Mouse (Mus musculus): Measurements from ENCODE around the gene Tcf7l2. TPM values are rescaled to one million over a fixed set of nuclear protein-coding genes. Genes with fewer than 3 reads are reported as not detected.

Tcf7l2 gene
- polyA plus RNA-seq, 1 experiment from 2014 or later: 39.5 TPM

- H3K9me3 ChIP-seq: no peaks in the 10 kb centered on the region
- no peak overlapping the region for H3K9ac ChIP-seq
- no peaks in the 10 kb centered on the region for H3K36me3 ChIP-seq
- no peak for ATAC-seq (ENCODE audit: low FRiP score, low read depth)
- no peak overlapping the region for H3K4me3 ChIP-seq
- H3K27me3 ChIP-seq (replicated peaks): peaks cover 5% of the 10 kb centered on the region; the same call in 1 of the 2 replicates
- H3K4me1 ChIP-seq: peaks cover 74% of the 10 kb centered on the region
- H3K4me2 ChIP-seq (replicated peaks): peak overlapping the region; percentile 38; the same call in 1 of the 2 replicates
- H3K27ac ChIP-seq: no peak overlapping the region
- 13% methylated on average over 6 of the region's 6 CpGs for WGBS
These were observed 6.3 kb downstream of the Tcf7l2 start for GRCm38 (mm10) chr19:55747926-55748291.

- Histone ChIP-seq H3K9ac (no peak overlapping the region), H3K4me1 (peaks cover 72% of the 10 kb centered on the region)
These were observed 7.2 kb downstream of the Tcf7l2 start for GRCm38 (mm10) chr19:55748801-55749200.

GRCm38 (mm10) chr19:55749532-55749931 is 7.9 kb downstream of the Tcf7l2 start:
- Histone ChIP-seq H3K9me3 (no peaks in the 10 kb centered on the region), H3K4me2 (replicated peaks) (peak overlapping the region; percentile 38), H3K4me3 (no peak overlapping the region), H3K27me3 (replicated peaks) (peaks cover 5% of the 10 kb centered on the region; the same call in 1 of the 2 replicates), H3K9ac (no peak overlapping the region), H3K36me3 (no peaks in the 10 kb centered on the region), H3K4me1 (peaks cover 65% of the 10 kb centered on the region), H3K27ac (no peak overlapping the region)
- WGBS: 9% methylated on average over 7 of the region's 7 CpGs
- ATAC-seq (ENCODE audit: low FRiP score, low read depth): no peak

More at GRCm38 (mm10) chr19:55748801-55749200, 7.2 kb downstream of the Tcf7l2 start:
- Histone ChIP-seq H3K9me3 (no peaks in the 10 kb centered on the region), H3K27me3 (replicated peaks) (peaks cover 5% of the 10 kb centered on the region; the same call in 1 of the 2 replicates), H3K27ac (no peak overlapping the region), H3K4me2 (replicated peaks) (peak overlapping the region; percentile 38), H3K36me3 (no peaks in the 10 kb centered on the region), H3K4me3 (no peak overlapping the region)
- no peak for ATAC-seq (ENCODE audit: low FRiP score, low read depth)
- WGBS: 25% methylated on average over 6 of the region's 6 CpGs

- Histone ChIP-seq H3K36me3 (no peaks in the 10 kb centered on the region), H3K4me1 (peaks cover 59% of the 10 kb centered on the region), H3K27me3 (replicated peaks) (no peaks in the 10 kb centered on the region; the same call in 1 of the 2 replicates), H3K27ac (no peak overlapping the region), H3K9me3 (no peaks in the 10 kb centered on the region), H3K9ac (no peak overlapping the region), H3K4me3 (no peak overlapping the region), H3K4me2 (replicated peaks) (peak overlapping the region; percentile 38)
- ATAC-seq (ENCODE audit: low FRiP score, low read depth): no peak
- WGBS: 19% methylated on average over 13 of the region's 13 CpGs
These were observed 8.4 kb downstream of the Tcf7l2 start for GRCm38 (mm10) chr19:55750048-55750447.

GRCm38 (mm10) chr19:55750465-55750864 is 8.8 kb downstream of the Tcf7l2 start:
- H3K27me3 ChIP-seq (replicated peaks): no peaks in the 10 kb centered on the region; the same call in 1 of the 2 replicates
- no peak for ATAC-seq (ENCODE audit: low FRiP score, low read depth)
- no peak overlapping the region for H3K4me3 ChIP-seq

GRCm38 (mm10) chr19:55752861-55753260 is 11.2 kb downstream of the Tcf7l2 start:
- no peaks in the 10 kb centered on the region for H3K36me3 ChIP-seq
- H3K9me3 ChIP-seq: no peaks in the 10 kb centered on the region
- H3K27me3 ChIP-seq (replicated peaks): no peaks in the 10 kb centered on the region
- no peak overlapping the region for H3K27ac ChIP-seq
- H3K9ac ChIP-seq: no peak overlapping the region
- H3K4me1 ChIP-seq: peaks cover 43% of the 10 kb centered on the region
- no peak overlapping the region for H3K4me3 ChIP-seq
- WGBS: 46% methylated on average over 8 of the region's 8 CpGs
- ATAC-seq (ENCODE audit: low FRiP score, low read depth): no peak
- no peak overlapping the region for H3K4me2 ChIP-seq (replicated peaks)

More at GRCm38 (mm10) chr19:55750465-55750864, 8.8 kb downstream of the Tcf7l2 start:
- no peaks in the 10 kb centered on the region for H3K9me3 ChIP-seq
- H3K36me3 ChIP-seq: no peaks in the 10 kb centered on the region
- peak overlapping the region; percentile 38 for H3K4me2 ChIP-seq (replicated peaks)
- H3K27ac ChIP-seq: no peak overlapping the region
- WGBS: 23% methylated on average over 7 of the region's 7 CpGs
- H3K9ac ChIP-seq: no peak overlapping the region
- H3K4me1 ChIP-seq: peaks cover 55% of the 10 kb centered on the region

- no peaks in the 10 kb centered on the region for H3K36me3 ChIP-seq
- 0 out of 2 replicates have a peak, but pooled peaks cover 2% of the 10 kb centered on the region for H3K27me3 ChIP-seq (replicated peaks)
- ATAC-seq (ENCODE audit: low FRiP score, low read depth): no peak
- no peak overlapping the region for H3K4me2 ChIP-seq (replicated peaks)
- H3K9ac ChIP-seq: no peak overlapping the region
- H3K9me3 ChIP-seq: no peaks in the 10 kb centered on the region
- WGBS: 62% methylated on average over 7 of the region's 7 CpGs
- H3K4me3 ChIP-seq: no peak overlapping the region
- peaks cover 30% of the 10 kb centered on the region for H3K4me1 ChIP-seq
- no peak overlapping the region for H3K27ac ChIP-seq
These were observed 12.7 kb downstream of the Tcf7l2 start for GRCm38 (mm10) chr19:55754303-55754702.

GRCm38 (mm10) chr19:55755462-55755861 is 13.8 kb downstream of the Tcf7l2 start:
- Histone ChIP-seq H3K27me3 (replicated peaks) (0 out of 2 replicates have a peak, but pooled peaks cover 3% of the 10 kb centered on the region), H3K9me3 (no peaks in the 10 kb centered on the region), H3K4me1 (peaks cover 18% of the 10 kb centered on the region), H3K27ac (no peak overlapping the region), H3K9ac (no peak overlapping the region), H3K4me2 (replicated peaks) (no peak overlapping the region), H3K36me3 (no peaks in the 10 kb centered on the region), H3K4me3 (no peak overlapping the region)
- no peak for ATAC-seq (ENCODE audit: low FRiP score, low read depth)
- 96% methylated on average over 9 of the region's 9 CpGs for WGBS

- H3K9ac ChIP-seq: no peak overlapping the region
- no peak overlapping the region for H3K4me2 ChIP-seq (replicated peaks)
- no peak overlapping the region for H3K4me3 ChIP-seq
- 0 out of 2 replicates have a peak, but pooled peaks cover 3% of the 10 kb centered on the region for H3K27me3 ChIP-seq (replicated peaks)
- H3K36me3 ChIP-seq: no peaks in the 10 kb centered on the region
- ATAC-seq (ENCODE audit: low FRiP score, low read depth): no peak
- H3K27ac ChIP-seq: no peak overlapping the region
- peaks cover 13% of the 10 kb centered on the region for H3K4me1 ChIP-seq
- 53% methylated on average over 8 of the region's 8 CpGs for WGBS
- H3K9me3 ChIP-seq: no peaks in the 10 kb centered on the region
These were observed 15.1 kb downstream of the Tcf7l2 start for GRCm38 (mm10) chr19:55756707-55757106.

- H3K4me3 ChIP-seq: no peak overlapping the region
- H3K27me3 ChIP-seq (replicated peaks): 0 out of 2 replicates have a peak, but pooled peaks cover 3% of the 10 kb centered on the region
- no peak overlapping the region for H3K4me2 ChIP-seq (replicated peaks)
- no peak for ATAC-seq (ENCODE audit: low FRiP score, low read depth)
- no peak overlapping the region for H3K27ac ChIP-seq
- no peaks in the 10 kb centered on the region for H3K36me3 ChIP-seq
- no peaks in the 10 kb centered on the region for H3K9me3 ChIP-seq
- H3K9ac ChIP-seq: no peak overlapping the region
- 77% methylated on average over 6 of the region's 6 CpGs for WGBS
- peaks cover 13% of the 10 kb centered on the region for H3K4me1 ChIP-seq
These were observed 15.8 kb downstream of the Tcf7l2 start for GRCm38 (mm10) chr19:55757403-55757802.

- Histone ChIP-seq H3K27ac (no peak overlapping the region), H3K4me3 (no peak overlapping the region), H3K4me1 (peaks cover 8% of the 10 kb centered on the region), H3K4me2 (replicated peaks) (no peak overlapping the region), H3K36me3 (no peaks in the 10 kb centered on the region), H3K9me3 (no peaks in the 10 kb centered on the region), H3K9ac (no peak overlapping the region), H3K27me3 (replicated peaks) (0 out of 2 replicates have a peak, but pooled peaks cover 3% of the 10 kb centered on the region)
- ATAC-seq (ENCODE audit: low FRiP score, low read depth): no peak
These were observed 16.5 kb downstream of the Tcf7l2 start for GRCm38 (mm10) chr19:55758158-55758557.

- H3K4me2 ChIP-seq (replicated peaks): no peak overlapping the region
- no peak for ATAC-seq (ENCODE audit: low FRiP score, low read depth)
- no peaks in the 10 kb centered on the region for H3K9me3 ChIP-seq
- no peak overlapping the region for H3K27ac ChIP-seq
- no peak overlapping the region for H3K9ac ChIP-seq
- H3K4me1 ChIP-seq: peaks cover 12% of the 10 kb centered on the region
- WGBS: 81% methylated on average over 9 of the region's 9 CpGs
- H3K4me3 ChIP-seq: no peak overlapping the region
- H3K27me3 ChIP-seq (replicated peaks): 0 out of 2 replicates have a peak, but pooled peaks cover 3% of the 10 kb centered on the region
- H3K36me3 ChIP-seq: no peaks in the 10 kb centered on the region
These were observed 17.4 kb downstream of the Tcf7l2 start for GRCm38 (mm10) chr19:55759006-55759405.

GRCm38 (mm10) chr19:55761086-55761485 is 19.5 kb downstream of the Tcf7l2 start:
- no peak for ATAC-seq (ENCODE audit: low FRiP score, low read depth)

More at GRCm38 (mm10) chr19:55761086-55761485, 19.5 kb downstream of the Tcf7l2 start:
- 0 out of 2 replicates have a peak, but pooled peaks cover 3% of the 10 kb centered on the region for H3K27me3 ChIP-seq (replicated peaks)
- no peak overlapping the region for H3K27ac ChIP-seq
- H3K36me3 ChIP-seq: no peaks in the 10 kb centered on the region
- no peak overlapping the region for H3K4me3 ChIP-seq
- no peak overlapping the region for H3K4me2 ChIP-seq (replicated peaks)
- 36% methylated on average over 5 of the region's 5 CpGs for WGBS
- peaks cover 22% of the 10 kb centered on the region for H3K4me1 ChIP-seq
- no peaks in the 10 kb centered on the region for H3K9me3 ChIP-seq
- no peak overlapping the region for H3K9ac ChIP-seq
